Mouse (Mus musculus) myocyte (in vitro differentiated cells): ENCODE data around the gene Nme3.

Source experiments
- E2F4 ChIP-seq: IDR thresholded peaks from one replicate; pipeline ENCODE4 v1.6.1; 2011; ENCODE audit warnings: mild to moderate bottlenecking, control low read depth, moderate library complexity; ENCODE audit not compliant: insufficient read depth
- MAX ChIP-seq: IDR thresholded peaks from one replicate; pipeline ENCODE4 v1.6.1; 2011; ENCODE audit warnings: low read depth, mild to moderate bottlenecking, control low read depth
- POLR2A ChIP-seq: IDR thresholded peaks from one replicate; pipeline ENCODE4 v1.6.1; 2011; ENCODE audit warnings: low read depth, mild to moderate bottlenecking, control low read depth, moderate library complexity; ENCODE audit not compliant: insufficient read length
- POLR2AphosphoS2 ChIP-seq: IDR thresholded peaks from one replicate; pipeline ENCODE4 v1.6.1; 2011; ENCODE audit warnings: low read depth, control low read depth; ENCODE audit not compliant: insufficient read length
- TCF12 ChIP-seq: IDR thresholded peaks from one replicate; pipeline ENCODE4 v1.6.1; 2011; ENCODE audit warnings: mild to moderate bottlenecking, control low read depth; ENCODE audit not compliant: poor library complexity, insufficient read depth, severe bottlenecking

GRCm38 (mm10) chr17:24873695-24874404 lies 22.4 kb upstream of the Nme3 start:
- TF ChIP-seq POLR2A, result no peak
- TF ChIP-seq E2F4, result no peak
- TF ChIP-seq TCF12, result no peak
- TF ChIP-seq POLR2AphosphoS2, result no peak
- no peak for TF ChIP-seq MAX
